Comparison of ENCODE assay signal across 8 mouse cellular contexts in genomic region chr10:81602741-81603151, GRCm38 (mm10). TPM values are rescaled to one million over a fixed set of nuclear protein-coding genes. Genes with fewer than 3 reads are reported as not detected.
A peak's percentile ranks its signal among the peaks of the same experiment; 100 is the strongest.
DNase-seq lines count a peak whose midpoint lies in the region; ATAC-seq and TF ChIP-seq lines count a peak whose summit lies in the region.

No protein-coding gene starts in this region.

- no peaks in the 10 kb centered on the region for H3K9me3 ChIP-seq in limb, embryonic 15.5 days

- H3K27ac ChIP-seq in kidney, adult 2 months (ENCODE audit: insufficient read depth, low read depth, low read length) = no peak overlapping the region
- peak overlapping the region; percentile 30; the same call in 1 of the 2 replicates for H3K27ac ChIP-seq in limb, embryonic 15.5 days

- peak; percentile 56 for DNase-seq in kidney, adult 2 months
- no peak for DNase-seq in kidney, adult 11 months
- DNase-seq in MEL-GATA-1-ER (ENCODE audit: extremely low read depth, low read depth) = peak; percentile 64
- peak; percentile 47 for DNase-seq in skeletal muscle tissue, adult 2 months (ENCODE audit: low read depth, low spot score)
- no peak for DNase-seq in testis, postnatal 10 days (ENCODE audit: low spot score)
- DNase-seq in layer of hippocampus, postnatal 25 days (ENCODE audit: extremely low spot score in 1 of 2, low spot score in 1 of 2) = no peak

- 33% methylated on average over 4 of the region's 4 CpGs for whole genome bisulfite sequencing in kidney, adult 2 months
- WGBS in limb, embryonic 15.5 days = 16% methylated on average over 4 of the region's 4 CpGs

- no peaks in the 10 kb centered on the region for H3K36me3 ChIP-seq in kidney, adult 2 months (ENCODE audit: control insufficient read depth, insufficient read depth, low read length)
- H3K36me3 ChIP-seq in limb, embryonic 15.5 days = no peaks in the 10 kb centered on the region

- ATAC-seq in common myeloid progenitor, adult 5-6 weeks (replicated peaks; ENCODE audit: low read depth, poor library complexity, severe bottlenecking) = peak; percentile 9; the same call in 1 of the 2 replicates
- ATAC-seq in limb, embryonic 15.5 days (ENCODE audit: insufficient number of reproducible peaks, low FRiP score, low TSS enrichment, low read depth) = no peak

- TF ChIP-seq POLR2A in kidney, adult 2 months (IDR thresholded peaks at IDR 0.05; ENCODE audit: low read depth, low read length) = no peak

- no peak overlapping the region for H3K9ac ChIP-seq in limb, embryonic 15.5 days

- H3K4me1 ChIP-seq in kidney, adult 2 months (ENCODE audit: control insufficient read depth, insufficient read depth, low read length) = peaks cover 5% of the 10 kb centered on the region; the same call in 1 of the 2 replicates
- peaks cover 52% of the 10 kb centered on the region for H3K4me1 ChIP-seq in limb, embryonic 15.5 days

- peak; percentile 50 for TF ChIP-seq CTCF in kidney, adult 2 months (conservative IDR thresholded peaks at IDR 0.05; ENCODE audit: insufficient read depth, insufficient read length, low read depth, low read length)

- H3K4me3 ChIP-seq in kidney, adult 2 months (ENCODE audit: insufficient read depth, low read depth, low read length) = no peak overlapping the region
- H3K4me3 ChIP-seq in limb, embryonic 15.5 days = no peak overlapping the region

- H3K4me2 ChIP-seq in limb, embryonic 15.5 days = no peak overlapping the region

- no peaks in the 10 kb centered on the region for H3K27me3 ChIP-seq in kidney, adult 2 months (replicated peaks; ENCODE audit: control insufficient read depth, insufficient read depth, low read length)
- no peaks in the 10 kb centered on the region for H3K27me3 ChIP-seq in limb, embryonic 15.5 days

RNA-seq across cellular contexts. Expression of gene Tle6, which starts 1.9 kb away (rescaled TPM):
- polyA plus RNA-seq in kidney, adult 2 months (2012; rRNA removed) = 3.9 and 4.3 TPM in 2 replicates
- total RNA-seq in common myeloid progenitor, adult 5-6 weeks (2017) = 8.4 and 26.1 TPM in 2 replicates
- 9.9 and 11.7 TPM in 2 replicates for polyA plus RNA-seq in limb, embryonic 15.5 days (2015; fragmentation: Nextera tagmentation; extraction: Ambion mirVana)
- 1 to 10 TPM; 1.7 to 4.1 TPM for total RNA-seq in layer of hippocampus, postnatal 25 days (2021)

RNA-seq across cellular contexts. Expression of gene BC025920, which starts 3.3 kb away (rescaled TPM):
- 1.0 and 1.1 TPM in 2 replicates for polyA plus RNA-seq in kidney, adult 2 months (2012; rRNA removed)
- total RNA-seq in common myeloid progenitor, adult 5-6 weeks (2017) = 1.4 and 2.1 TPM in 2 replicates
- 0.81 and 1.0 TPM in 2 replicates for polyA plus RNA-seq in limb, embryonic 15.5 days (2015; fragmentation: Nextera tagmentation; extraction: Ambion mirVana)
- 1 to 10 TPM; 4.2 to 4.4 TPM for total RNA-seq in layer of hippocampus, postnatal 25 days (2021)

RNA-seq across cellular contexts. Expression of gene Sirt6, which starts 24.9 kb away (rescaled TPM):
- 16.3 and 19.7 TPM in 2 replicates for polyA plus RNA-seq in kidney, adult 2 months (2012; rRNA removed)
- 3.7 and 5.2 TPM in 2 replicates for total RNA-seq in common myeloid progenitor, adult 5-6 weeks (2017)
- polyA plus RNA-seq in limb, embryonic 15.5 days (2015; fragmentation: Nextera tagmentation; extraction: Ambion mirVana) = 41.7 and 42.3 TPM in 2 replicates
- total RNA-seq in layer of hippocampus, postnatal 25 days (2021) = 10 to 100 TPM; 23.5 to 30.9 TPM

RNA-seq across cellular contexts. Expression of gene Ankrd24, which starts 25.6 kb away (rescaled TPM):
- 67.1 and 81.0 TPM in 2 replicates for polyA plus RNA-seq in kidney, adult 2 months (2012; rRNA removed)
- total RNA-seq in common myeloid progenitor, adult 5-6 weeks (2017) = 8.1 and 10.6 TPM in 2 replicates
- 8.8 and 11.9 TPM in 2 replicates for polyA plus RNA-seq in limb, embryonic 15.5 days (2015; fragmentation: Nextera tagmentation; extraction: Ambion mirVana)
- total RNA-seq in layer of hippocampus, postnatal 25 days (2021) = 10 to 100 TPM; 30.8 to 39.0 TPM

RNA-seq across cellular contexts. Expression of gene Tle2, which starts 28.4 kb away (rescaled TPM):
- 63.7 and 93.5 TPM in 2 replicates for polyA plus RNA-seq in kidney, adult 2 months (2012; rRNA removed)
- total RNA-seq in common myeloid progenitor, adult 5-6 weeks (2017) = 1.5 and 3.3 TPM in 2 replicates
- polyA plus RNA-seq in limb, embryonic 15.5 days (2015; fragmentation: Nextera tagmentation; extraction: Ambion mirVana) = 39.7 and 41.7 TPM in 2 replicates
- total RNA-seq in layer of hippocampus, postnatal 25 days (2021) = 10 to 100 TPM; 22.5 to 32.3 TPM

Comparison
In these comparisons a context has a peak if more than half of its experiments do, and no peak if none do; other contexts are left out.
1. DNase-seq: peak in kidney, adult 2 months (single experiment), MEL-GATA-1-ER (single experiment) and skeletal muscle tissue, adult 2 months (single experiment); none in kidney, adult 11 months (single experiment), testis, postnatal 10 days (single experiment) and layer of hippocampus, postnatal 25 days (0 of 2).